Mouse (Mus musculus) layer of hippocampus, adult 2 months (tissue): ENCODE results near the gene Chpf2. TPM values are rescaled to one million over a fixed set of nuclear protein-coding genes. Genes with fewer than 3 reads are reported as not detected.

Source experiments
- DNase-seq, 2 experiments: peaks; one replicate each; pipeline ENCODE4 v3.0.0; 2022; ENCODE audit warnings: low spot score in 2 of 2
- H3K27ac ChIP-seq: fragments of 200-600 bp; 2 replicates; pipeline ENCODE4 v1.8.1; 2022
- H3K4me3 ChIP-seq: fragments of 200-600 bp; 2 replicates; pipeline ENCODE4 v1.8.1; 2022; ENCODE audit warnings: mild to moderate bottlenecking
- CTCF ChIP-seq: fragments of 200-600 bp; conservative IDR thresholded peaks from 2 replicates; pipeline ENCODE4 v1.8.1; 2022; ENCODE audit warnings: antibody characterized with exemption, mild to moderate bottlenecking, moderate library complexity
- total RNA-seq, 2 experiments: library from RNA; stranded (reverse); gene quantifications; 2 replicates each; pipeline ENCODE4 v1.2.3; 2021

Gene Chpf2
- total RNA-seq, 2 experiments from 2014 or later = 63.6 to 66.7 TPM

DNA sequence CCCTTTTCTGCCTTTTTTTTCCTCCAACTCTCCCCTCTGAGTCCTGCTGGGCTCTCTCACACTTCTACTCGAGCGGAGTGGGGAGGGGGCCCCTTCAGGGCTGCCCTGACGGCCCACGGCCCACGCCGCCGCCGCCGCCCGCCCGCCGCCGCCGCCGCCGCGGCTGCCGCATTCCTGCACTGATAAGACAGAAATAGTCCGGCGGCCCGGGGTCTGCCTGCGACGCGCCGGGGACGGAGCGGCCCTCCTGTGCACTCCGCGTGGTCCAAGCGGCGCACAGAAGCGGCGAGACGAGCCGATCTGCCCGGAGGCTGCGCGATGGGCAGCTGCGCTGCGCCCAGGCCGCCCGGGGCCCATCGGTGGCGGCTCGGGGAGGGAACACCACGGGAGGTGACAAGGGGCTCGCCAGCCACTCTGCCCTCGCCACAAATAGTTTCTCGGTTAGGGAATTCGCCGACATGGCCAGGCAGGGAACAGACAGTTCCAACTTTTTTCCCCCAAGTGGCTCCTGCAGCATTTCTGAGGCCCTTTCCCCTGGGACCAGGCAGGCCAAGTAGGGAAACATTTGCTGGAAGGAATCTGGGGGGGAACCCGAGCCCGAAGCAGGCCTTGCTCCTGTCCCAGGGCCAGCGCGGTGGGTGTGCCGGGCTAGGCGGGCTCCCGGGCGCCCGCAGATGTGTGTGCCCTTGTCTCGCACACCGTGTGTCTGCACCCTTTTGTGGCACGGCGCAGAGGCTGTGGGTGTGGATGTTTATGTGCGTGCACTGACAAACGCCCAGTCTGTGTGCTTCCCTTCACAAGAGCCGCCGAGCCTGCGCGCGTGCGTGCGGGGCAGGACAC is 15.6 kb downstream of the Chpf2 start:
- DNase-seq = no peak
- H3K27ac ChIP-seq = peak overlapping the region; percentile 92
- no peak for TF ChIP-seq CTCF
- peak overlapping the region; percentile 64 for H3K4me3 ChIP-seq

DNA sequence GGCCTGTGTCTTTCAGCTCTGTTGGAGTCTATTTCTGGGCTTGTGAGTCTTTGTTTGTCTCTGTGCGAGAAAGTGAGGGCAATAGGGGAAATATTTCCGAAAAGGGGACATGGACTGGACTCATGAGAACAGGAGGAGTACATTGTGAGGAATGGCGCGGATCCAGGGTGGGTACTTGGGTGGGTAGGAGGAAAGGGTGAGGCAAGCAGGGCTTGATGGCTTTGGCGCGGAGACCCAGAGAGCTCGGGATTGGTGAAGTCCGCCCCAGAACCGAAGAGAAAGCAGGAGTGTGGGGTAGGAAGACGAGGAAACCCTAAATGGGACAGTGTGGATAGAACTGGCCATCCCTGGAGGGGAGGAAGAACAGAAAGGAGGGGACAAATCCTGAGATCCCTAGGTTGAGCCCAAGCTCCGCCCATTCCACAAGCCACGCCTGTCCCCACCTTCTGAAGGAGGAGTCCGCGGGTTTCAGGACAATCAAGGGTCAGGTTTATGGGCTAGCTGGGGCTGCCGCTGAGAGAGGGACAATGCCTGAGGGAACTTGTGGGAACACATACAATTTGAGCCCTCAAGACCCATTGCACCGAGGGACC is 16.3 kb downstream of the Chpf2 start:
- DNase-seq = no peak
- Histone ChIP-seq H3K4me3 (peak overlapping the region; percentile 64), H3K27ac (peak overlapping the region; percentile 92)
- TF ChIP-seq CTCF = no peak

DNA sequence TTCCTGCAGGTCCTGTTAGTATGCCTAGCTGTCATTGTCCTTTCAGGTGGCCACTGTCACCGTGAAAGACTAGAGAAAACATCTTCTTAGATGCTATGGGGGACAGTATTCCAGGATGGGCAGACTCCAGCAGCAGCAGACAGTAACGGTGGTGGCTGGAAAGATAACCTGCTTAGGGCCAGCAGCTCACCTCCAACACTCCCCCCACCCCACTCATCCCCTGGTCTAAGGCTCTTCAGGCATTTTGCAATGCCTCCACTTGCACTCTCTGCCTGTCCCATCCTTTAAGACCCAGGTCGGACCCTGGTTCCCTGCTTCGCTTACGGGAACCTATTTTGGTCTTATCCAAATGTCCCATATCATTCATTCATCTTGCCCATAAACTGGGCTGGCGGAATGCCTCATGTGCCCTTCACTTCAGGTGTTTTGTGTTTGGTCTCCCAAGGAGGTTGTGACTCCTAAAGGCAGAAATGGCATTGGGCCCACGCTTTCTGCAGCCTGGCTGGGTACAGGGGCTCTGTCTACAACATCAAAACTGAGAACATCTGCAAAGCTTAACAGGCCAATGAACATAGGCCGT is 17.0 kb downstream of the Chpf2 start:
- DNase-seq = no peak
- no peak overlapping the region; the same call in 1 of the 2 replicates for H3K4me3 ChIP-seq
- H3K27ac ChIP-seq = peak overlapping the region; percentile 92
- no peak for TF ChIP-seq CTCF

DNA sequence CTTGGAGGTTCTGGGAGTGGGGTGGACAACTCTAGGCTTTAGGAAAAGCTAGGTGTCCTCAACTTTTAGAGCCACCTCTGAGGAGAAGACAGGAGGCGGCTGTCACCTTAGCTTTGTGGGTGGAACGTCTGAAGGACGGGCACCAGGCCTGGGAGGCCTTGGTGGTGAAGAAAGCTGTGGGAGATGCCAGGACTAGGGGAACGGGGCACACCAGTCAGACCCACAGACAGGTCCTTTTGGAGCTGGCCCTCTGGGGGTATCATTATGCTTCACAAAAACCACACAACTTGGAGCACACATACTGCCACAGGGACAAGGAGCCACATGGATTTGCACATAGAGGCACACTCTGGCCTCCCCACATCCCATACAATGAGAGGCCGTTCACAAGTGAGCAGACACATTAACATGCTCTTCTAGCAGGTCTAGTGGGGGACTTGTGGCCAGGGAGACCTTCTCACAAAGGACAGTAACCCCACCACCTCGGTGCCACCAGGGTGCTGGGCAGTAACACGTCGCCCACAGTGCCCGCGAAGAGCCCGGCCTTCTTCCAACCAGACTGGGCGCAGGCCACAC is 17.6 kb downstream of the Chpf2 start:
- Histone ChIP-seq H3K4me3 (peak overlapping the region; percentile 58), H3K27ac (peak overlapping the region; percentile 92)
- no peak for TF ChIP-seq CTCF
- DNase-seq = no peak

DNA sequence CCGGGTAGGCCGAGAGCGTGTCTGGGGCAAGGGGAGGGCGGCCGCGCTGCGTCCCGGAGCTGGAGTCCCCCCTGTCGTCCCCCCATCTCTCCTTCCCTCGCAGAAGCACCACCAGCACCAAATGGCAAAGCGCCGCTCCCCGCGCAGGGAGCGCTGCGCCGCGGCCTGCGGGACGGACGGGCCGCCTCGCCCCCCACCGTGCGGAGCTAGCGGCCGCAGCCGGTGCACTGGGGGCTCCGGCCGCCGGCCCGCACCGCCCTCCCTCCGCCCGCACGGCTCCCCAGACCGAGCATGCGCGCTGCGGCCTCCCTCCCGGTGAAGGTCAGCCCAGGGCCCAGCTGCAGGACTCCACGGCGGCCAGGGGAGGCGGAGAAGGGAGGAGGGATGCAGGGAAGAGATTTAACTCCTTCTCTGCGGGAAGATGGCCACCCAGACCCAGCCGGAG is 18.1 kb downstream of the Chpf2 start:
- peak overlapping the region; percentile 58 for H3K4me3 ChIP-seq
- peak; percentile 52 for TF ChIP-seq CTCF
- H3K27ac ChIP-seq = peak overlapping the region; percentile 92

DNA sequence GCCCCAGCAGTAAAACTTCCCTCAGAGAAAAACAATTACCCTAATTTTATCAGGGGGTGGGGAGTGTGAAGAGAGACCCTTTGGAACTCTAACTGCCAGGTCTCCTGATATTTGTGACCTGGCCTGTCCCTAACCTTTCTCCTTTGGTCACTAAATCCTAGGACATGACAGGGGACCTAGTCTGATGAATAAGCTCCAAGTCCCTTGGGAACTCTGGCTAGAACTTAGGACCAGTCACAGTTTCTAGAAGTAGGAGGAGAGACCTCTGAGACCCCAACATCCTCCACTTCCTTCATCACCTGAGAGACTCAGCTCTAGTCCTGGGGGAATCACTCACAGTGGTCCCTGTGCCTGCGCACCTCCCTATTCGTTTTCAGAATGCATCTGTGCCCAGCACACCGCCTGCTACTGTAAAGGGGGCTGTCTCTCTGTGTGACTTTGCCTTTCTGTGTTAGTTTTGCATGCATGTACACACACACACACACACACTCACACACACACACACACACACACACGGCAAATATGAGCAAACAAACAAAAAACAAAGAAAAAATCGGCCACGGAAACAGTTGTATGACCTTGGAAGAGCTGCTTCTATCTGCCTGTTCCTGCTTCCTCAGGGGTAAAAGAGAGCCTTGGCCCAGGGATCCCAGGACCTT is 18.9 kb downstream of the Chpf2 start:
- DNase-seq = no peak
- no peak for TF ChIP-seq CTCF
- Histone ChIP-seq H3K4me3 (peak overlapping the region; percentile 58), H3K27ac (peak overlapping the region; percentile 92)

More for the DNA sequence above, 18.1 kb downstream of the Chpf2 start:
- DNase-seq = peak; percentile 73 to 78

DNA sequence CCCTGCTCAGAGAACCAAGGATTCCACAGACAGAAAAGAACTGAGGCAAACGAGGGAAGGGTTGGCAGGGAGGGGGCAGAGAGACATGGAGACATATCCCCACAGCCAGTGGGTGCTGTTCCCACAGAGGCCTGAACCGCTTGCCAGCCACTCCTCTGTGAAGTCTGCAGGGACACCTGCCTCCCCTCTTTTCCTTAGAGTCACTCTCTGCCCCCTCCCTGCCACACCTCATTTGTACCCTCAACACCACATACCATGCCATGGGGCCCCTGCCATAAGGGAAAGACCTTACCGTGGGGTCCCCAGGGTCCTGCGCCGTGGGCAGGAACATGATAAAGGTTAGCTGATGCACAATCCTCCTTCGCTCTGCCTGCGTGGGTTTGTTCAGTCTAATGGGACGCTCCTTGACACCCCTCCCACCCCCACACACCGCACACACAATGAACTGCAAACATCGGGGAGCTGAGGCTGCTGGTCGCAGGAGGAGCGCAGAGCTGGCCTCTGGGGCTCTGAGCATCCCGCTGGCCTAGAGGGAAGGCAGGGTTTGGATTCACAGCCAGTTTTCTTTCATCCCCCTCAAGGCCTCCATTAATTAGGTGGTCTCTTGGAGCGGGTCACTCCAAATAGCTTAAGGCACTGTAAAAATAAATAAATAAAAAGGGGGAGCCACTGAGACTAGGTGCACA is 19.6 kb downstream of the Chpf2 start:
- Histone ChIP-seq H3K4me3 (no peak overlapping the region; the same call in 1 of the 2 replicates), H3K27ac (peak overlapping the region; percentile 57; the same call in 1 of the 2 replicates)
- no peak for DNase-seq
- TF ChIP-seq CTCF = peak; percentile 20; the same call in 1 of the 2 replicates

DNA sequence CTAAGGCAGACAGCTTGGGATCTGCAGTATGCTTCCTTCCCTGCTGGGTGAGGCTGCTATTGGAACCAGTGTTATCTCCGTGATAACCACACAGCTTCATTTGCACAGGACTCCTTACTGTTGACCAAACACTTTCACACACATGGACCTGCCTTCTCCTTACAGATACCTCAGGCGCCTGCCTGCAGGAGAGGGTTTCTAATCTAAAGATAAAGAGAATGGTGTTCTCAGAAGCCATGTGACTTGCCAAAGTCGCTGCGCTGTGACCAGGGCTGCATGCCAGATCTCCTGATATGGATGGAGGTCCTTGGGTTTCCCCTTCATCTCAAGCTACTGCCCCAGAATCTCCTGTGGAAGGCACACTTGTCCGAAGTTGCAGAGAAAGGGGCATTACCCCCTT is 22.8 kb downstream of the Chpf2 start:
- TF ChIP-seq CTCF = no peak
- H3K27ac ChIP-seq = no peak overlapping the region
- no peak for DNase-seq

DNA sequence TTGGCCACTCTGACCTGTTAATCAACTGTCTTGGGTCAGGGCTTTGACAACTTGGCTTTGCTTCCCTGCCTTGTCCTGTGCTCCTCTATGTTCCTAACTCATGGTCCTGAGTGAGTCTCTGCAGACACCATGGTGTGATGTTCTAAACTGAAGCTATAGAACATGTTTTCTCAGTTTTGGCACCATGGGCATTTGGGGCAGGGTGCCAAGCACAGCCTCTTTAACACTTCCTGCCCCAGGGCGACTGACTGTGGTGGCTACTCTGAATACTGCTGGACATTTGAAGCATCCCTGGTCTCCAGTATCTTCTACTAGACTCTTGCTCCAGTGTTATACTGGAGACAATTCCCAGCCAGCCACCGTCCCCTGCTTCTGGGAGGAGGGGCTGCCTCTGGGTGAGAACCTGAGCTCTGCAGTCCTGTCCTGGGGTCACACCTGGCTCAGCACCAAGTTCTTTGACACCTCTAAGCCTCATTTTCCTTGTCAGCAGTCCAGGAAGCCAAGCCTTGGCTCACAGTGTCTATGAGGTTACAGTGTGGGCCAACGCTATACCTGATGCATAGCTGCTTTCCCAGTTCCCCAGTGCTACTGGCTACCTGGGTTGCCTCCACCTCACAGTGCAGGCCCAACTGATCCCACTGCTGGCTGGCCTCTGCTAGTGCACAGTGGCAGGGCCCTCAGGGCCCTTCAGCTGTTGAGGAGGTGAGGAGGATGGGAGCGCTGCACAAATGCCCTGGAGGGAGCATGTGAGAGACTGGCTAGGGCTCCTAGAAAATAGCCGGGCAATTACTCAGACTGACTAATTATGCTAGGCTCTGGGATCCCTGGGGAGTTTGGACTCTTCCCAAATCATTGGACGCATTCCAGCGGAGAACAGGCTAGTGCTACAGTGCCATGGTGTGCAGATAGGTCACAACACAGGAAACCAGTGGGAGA is 25.1 kb downstream of the Chpf2 start:
- DNase-seq = no peak
- peak overlapping the region; percentile 10; the same call in 1 of the 2 replicates for H3K27ac ChIP-seq
- TF ChIP-seq CTCF = no peak
- H3K4me3 ChIP-seq = no peak overlapping the region

More for the DNA sequence above, 22.8 kb downstream of the Chpf2 start:
- H3K4me3 ChIP-seq = no peak overlapping the region

DNA sequence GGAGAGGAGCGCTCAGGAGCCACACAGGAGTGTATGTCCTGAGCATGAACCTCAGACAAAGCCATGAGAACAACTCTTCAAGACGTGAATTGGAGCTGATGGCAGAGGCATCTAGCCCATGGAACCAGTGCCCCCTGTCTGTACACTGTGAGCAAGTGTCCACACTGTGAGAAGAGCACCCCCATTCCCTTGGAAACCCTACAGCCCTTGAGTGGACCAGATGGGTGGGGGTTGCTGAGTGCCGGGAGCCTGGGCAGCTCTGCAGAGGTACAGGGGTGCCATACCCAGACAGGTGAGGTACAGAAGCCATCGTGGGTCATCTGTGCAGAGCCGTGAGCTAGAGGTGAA is 25.7 kb downstream of the Chpf2 start:
- Histone ChIP-seq H3K4me3 (no peak overlapping the region), H3K27ac (no peak overlapping the region)
- peak; percentile 23; the same call in 1 of the 2 replicates for TF ChIP-seq CTCF
- DNase-seq = no peak

DNA sequence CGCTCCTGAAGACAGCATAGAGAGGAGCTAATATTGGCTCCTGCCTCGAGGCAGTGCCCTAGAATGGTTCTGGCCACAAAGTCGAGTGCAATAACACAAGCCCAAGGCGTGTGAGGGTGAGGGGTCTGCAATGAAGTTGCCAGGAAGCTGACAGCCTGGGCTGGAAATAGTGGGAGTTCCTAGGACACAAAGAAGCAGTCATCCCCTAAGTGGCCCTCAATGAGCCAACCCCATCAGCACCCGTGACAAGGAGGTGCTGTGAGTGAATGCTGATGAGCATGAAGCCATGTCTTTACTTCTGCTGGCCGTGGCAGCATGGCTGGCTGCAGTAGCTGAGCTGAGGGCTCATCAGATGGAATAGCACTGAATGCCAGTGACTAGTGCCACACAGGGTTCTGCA is 28.6 kb downstream of the Chpf2 start:
- TF ChIP-seq CTCF = no peak
- Histone ChIP-seq H3K27ac (no peak overlapping the region), H3K4me3 (no peak overlapping the region)
- no peak for DNase-seq
